Mouse (Mus musculus) G1E (cell line): ENCODE data around the gene Gm20458.

Source experiments
- CTCF ChIP-seq: IDR thresholded peaks from 2 replicates; pipeline ENCODE4 v1.5.1; 2012; ENCODE audit warnings: low read depth, low read length, inconsistent platforms, mixed read lengths
- GATA2 ChIP-seq: IDR thresholded peaks from 2 replicates; pipeline ENCODE4 v1.6.1; 2012; ENCODE audit warnings: low read depth, low read length, inconsistent platforms, borderline replicate concordance

DNA sequence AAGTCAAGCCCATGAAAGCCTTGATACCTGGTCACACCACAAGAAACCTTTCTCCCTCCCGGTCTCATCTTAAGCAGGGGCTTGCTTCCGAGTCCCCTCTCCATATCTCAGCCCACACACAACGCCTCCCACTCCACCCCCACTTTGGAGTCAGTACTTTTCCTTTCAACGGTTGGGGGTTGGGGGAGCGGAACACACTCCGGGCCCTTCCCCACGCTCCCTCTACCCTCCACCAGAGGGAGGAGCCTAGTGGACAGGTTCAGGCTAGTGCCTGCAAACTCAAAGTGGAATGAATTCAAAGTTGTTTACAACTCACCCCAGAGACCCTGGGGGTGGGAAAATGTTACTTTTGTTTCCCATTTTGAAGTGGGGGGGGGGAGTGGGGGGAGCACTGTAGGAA, 30.1 kb upstream of the Gm20458 start:
- TF ChIP-seq CTCF (no peak), GATA2 (no peak)
